Mouse (Mus musculus): ENCODE measurements at regions not wholly inside any gene's neighbourhood (a gene's known extent, or its start where the extent isn't known, plus 50 kb on each side); places are given as distances from the start of the nearest gene placed in this dataset.

GRCm38 (mm10) chr5:148740366-148741266 is 188.0 kb upstream of the Ubl3 start:
- DNase-seq = peak in 1 of 2 experiments; percentile 28

DNA sequence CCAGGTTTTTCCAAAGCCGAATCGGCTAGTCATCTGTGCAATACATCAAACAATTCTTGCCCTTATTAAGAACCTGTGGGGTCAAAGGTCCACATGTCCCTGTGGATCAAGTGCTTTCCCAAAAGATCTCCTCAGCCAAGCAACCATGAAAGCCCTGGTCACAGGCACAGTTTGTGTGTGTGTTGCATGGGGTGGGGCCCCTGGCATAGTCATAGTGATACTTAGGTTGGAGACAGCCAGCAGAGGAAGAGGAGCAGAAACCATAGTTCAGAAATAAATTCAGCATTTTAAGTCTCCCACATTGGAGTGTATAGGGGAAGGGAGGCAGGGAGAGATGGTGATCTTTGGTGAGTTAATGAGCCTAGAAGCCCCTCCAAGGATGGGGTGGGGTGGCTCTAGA is 187.1 kb upstream of the Ubl3 start:
- no peak for DNase-seq

- no peak for DNase-seq
These were observed 186.6 kb upstream of the Ubl3 start for GRCm38 (mm10) chr5:148739141-148739540.

DNA sequence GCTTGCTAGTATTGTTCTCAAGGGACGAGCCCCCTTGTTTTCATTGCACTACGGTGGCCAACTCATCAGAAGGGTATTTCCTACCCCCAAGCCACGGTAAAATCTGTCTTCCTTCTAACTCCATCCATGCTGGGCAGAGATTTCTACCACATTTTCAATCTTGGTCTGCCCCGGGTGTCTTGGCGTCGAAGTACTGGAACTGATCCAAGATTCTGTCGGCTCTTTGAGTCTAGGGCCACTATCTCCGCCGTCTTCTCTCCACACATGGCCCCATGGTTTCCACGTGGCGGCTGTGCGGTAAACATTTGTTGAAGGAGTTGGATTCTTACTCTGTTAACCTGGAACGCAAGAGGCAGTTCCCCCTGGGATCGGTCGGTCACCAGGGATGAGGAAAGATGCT is 177.0 kb upstream of the Ubl3 start:
- peak; percentile 49 to 57 for DNase-seq

- no peak for DNase-seq
These were observed 175.9 kb upstream of the Ubl3 start for GRCm38 (mm10) chr5:148728492-148728891.

- no peak for DNase-seq
These were observed 173.9 kb upstream of the Ubl3 start for GRCm38 (mm10) chr5:148726442-148726841.

GRCm38 (mm10) chr5:148724470-148724869 is 171.9 kb upstream of the Ubl3 start:
- DNase-seq = no peak

- no peak for DNase-seq
These were observed 171.2 kb upstream of the Ubl3 start for GRCm38 (mm10) chr5:148723677-148724227.

- no peak for DNase-seq
These were observed 168.0 kb upstream of the Ubl3 start for GRCm38 (mm10) chr5:148720604-148721003.

DNA sequence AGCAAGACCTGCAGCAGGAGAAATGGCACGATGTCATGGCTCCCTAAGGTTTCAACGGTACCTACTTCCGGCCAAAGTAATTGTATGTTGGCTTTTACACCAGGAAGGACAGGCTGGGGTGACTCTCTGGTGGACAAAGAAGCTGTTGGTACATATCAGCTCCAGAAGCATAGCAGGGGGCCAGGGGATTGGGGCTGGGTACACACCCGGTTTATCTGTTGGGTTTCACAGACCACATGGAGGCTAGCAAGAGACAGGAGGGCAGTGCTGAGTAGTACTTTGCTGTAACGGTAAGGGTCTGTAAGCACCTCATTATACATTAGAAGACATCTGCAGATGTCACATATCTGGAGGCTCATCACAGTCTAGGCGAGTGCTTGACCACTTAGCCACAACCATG is 164.0 kb upstream of the Ubl3 start:
- no peak for DNase-seq

DNA sequence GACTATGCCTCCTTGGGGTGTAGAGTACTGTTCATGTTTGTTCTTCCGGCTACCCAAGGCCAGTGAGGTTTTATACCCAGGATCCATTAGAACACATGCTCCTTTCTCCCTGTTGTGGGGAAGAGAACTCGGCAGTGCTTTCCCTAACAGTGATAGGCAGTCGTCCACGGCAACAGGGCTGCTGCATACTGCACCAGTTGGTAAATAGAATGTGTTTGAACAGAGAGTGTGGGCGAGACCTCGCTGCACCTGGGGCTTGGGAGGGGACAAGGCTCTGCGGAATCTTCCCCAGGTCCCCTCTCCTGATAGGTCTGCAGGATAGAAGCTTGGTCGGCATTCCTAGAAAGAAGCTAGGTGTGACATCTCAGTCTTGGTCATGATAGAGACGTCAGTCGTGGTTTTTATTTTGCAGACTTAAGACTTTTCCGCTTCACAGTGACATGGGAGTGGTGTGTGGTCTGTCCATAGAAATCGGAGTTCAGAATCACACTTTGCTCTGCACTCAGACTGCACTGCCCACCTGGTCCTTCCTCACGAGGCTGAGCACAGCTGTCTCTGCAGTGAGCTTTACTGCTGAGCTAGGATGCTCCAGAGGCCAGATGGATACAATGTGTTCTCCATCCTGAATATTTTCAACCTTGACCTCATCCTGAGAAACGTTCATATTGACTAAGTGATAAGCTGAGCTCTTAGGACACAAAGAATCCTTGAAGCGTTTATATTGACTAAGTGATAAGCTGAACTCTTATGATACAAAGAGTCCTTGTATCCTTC is 162.8 kb upstream of the Ubl3 start:
- DNase-seq = no peak

DNA sequence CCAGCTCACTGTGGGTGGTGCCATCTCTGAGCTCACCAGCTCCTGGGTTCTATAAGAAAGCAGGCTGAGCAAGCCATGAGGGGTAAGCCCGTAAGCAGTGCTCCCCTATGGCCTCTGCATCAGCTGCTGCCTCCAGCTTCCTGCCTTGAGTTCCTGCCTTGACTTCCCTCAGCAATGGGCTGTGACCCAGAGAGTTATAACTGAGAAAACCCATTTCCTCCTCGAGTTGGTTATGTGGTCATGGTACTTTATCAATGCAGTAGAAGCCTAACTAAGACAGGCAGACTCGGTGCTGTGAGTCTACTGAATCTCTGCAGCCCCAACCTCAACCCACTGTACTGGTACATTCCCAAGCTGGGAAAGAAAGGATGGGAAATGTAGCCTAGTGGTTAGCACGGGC is 162.2 kb upstream of the Ubl3 start:
- no peak for DNase-seq

- DNase-seq = peak in 1 of 2 experiments; percentile 30
These were observed 161.2 kb upstream of the Ubl3 start for GRCm38 (mm10) chr5:148713796-148714195.

GRCm38 (mm10) chr5:148713039-148713438 is 160.4 kb upstream of the Ubl3 start:
- no peak for DNase-seq

- no peak for DNase-seq
These were observed 159.0 kb upstream of the Ubl3 start for GRCm38 (mm10) chr5:148711570-148711969.

- DNase-seq = no peak
These were observed 156.7 kb upstream of the Ubl3 start for GRCm38 (mm10) chr5:148709111-148709771.

DNA sequence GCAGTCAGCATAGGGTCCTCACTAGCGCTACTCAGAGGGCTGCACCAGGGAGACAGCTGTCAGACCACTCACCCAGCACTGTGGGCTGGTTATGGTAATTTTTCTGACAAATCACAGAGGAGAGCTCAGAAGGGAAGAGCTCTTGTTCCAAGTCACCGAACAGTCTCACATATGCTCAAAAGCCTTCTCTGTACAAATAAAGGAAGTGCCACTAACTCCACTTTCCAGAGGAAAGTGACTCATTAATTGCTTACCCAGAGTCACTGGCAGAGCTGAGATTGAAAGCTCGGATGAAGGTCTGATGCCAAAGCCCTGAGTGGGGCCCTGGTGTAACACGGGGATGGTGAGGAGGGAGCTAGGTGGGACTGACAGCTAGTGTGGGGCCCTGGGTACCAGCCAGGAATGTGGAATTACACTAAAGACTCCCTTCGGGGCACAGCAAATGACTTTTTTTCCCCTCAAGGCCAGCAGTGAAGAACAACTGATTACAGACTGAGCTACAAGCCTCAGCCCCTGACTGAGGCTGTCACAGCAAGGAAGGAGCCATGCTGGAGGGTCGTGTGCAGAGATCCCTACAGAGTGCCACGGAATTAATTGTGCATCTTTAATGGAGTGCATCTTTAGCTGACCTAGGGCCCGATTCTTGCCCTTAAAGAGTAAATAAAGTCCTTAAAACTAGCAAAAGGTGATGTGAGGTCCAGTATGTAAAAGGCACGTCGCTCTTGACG is 155.6 kb upstream of the Ubl3 start:
- DNase-seq = no peak

DNA sequence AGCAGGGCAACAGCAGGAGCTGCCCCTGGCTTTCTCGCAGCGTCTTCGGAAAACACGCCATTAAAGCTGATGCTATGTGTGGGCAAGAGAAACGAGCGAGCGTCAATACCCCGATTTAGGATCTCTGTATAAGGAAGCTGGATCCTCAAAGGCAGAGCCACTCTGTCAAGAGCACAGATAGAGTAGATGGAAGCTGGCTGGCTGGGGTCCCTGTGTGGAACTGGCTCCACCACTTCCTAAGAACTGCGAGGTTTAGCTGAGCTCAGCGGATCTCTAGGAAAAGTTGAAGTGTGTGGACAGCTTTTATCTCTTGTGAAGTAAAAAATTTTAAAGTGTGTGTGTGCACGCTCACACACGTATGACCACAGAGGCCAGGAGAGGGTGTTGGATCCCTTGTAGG is 154.7 kb upstream of the Ubl3 start:
- no peak for DNase-seq

DNA sequence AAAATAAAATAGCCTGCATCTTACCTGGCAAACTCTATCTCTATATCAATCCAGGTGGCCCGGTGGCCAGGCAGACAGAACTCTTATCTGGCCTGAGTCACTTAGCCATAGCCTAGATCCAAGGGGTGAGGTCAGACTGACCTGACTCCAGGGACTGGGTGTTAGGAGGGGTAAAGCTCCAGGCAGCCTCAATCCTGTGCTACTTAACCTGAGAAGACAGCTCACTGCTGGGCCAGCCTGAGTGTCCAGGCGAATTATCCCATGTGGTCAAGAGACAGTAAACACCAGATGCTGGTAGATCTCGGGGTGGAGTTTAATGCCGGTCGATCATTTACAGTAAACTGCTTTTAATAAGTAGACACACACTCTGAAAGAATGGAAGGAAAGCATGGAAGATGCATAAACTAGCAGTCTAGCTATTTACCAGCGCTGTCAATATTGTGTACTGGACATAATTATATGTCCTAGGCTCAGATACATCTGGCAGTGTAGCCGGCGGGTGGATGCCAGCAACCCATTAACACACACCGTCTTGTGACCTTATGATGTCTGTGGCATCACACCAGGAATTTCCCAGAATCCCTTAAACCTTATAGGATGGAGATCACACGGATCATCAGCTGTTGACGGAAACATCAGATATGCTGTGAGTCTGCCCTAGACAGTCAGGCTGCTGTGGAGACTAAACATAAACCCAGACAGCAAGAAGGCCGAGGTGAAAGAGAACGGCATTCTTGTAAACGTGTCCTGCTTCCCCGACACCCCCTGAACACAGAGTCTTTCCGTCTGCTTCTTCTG is 153.9 kb upstream of the Ubl3 start:
- DNase-seq = no peak

DNA sequence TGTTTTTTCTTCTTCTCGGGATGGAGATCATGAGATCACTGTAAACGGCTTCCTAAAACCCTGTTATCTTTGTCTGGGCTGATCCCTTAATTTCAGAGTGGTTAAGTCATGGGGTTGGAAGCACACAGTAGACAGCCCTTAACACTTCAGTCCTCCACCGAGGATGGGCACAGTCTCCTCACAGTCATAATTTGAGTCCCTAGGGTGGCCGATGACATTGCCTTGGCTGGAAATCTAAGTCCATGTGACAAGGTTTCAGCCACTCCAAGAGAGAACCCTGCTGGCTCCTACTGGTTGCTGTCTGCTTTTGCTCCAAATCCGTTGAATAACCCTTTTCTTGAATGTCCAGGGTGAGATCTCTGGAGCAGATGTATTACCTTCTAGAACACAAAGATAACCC is 152.2 kb upstream of the Ubl3 start:
- DNase-seq = no peak

GRCm38 (mm10) chr5:148701859-148702258 is 149.3 kb upstream of the Ubl3 start:
- DNase-seq = no peak

DNA sequence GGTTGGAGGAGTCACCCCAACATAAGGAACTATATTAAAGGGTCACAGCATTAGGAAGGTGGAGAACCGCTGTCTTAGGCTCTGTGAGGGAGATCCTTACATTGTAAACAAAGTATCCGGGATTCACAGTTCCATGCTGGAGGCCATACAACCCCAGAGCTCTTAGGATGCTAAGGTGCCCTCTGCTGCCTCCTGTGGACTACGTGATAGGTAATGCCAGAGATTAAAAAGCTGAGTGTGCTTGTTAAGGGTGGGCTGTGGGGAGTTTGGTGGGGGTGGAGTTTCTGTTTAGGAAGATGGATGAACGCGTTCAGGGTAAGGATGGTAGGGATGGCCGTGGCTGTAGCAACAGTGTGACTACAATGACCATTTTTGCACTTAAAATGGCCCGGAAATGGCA is 148.4 kb upstream of the Ubl3 start:
- DNase-seq = peak in 1 of 2 experiments; percentile 37
